Mouse (Mus musculus): Measurements from ENCODE around the gene Ubac1.

The Ubac1 gene

GRCm38 (mm10) chr2:26022626-26023025 lies 1.1 kb upstream of the Ubac1 start:
- no peak for DNase-seq

GRCm38 (mm10) chr2:26022258-26022565 lies 665 bp upstream of the Ubac1 start:
- DNase-seq, result peak in 1 of 2 experiments; percentile 54

GRCm38 (mm10) chr2:26020714-26021560 lies 610 bp downstream of the Ubac1 start:
- DNase-seq, result peak; percentile 36 to 73

GRCm38 (mm10) chr2:26019923-26020322 lies 1.6 kb downstream of the Ubac1 start:
- DNase-seq, result no peak

GRCm38 (mm10) chr2:26017326-26017725 lies 4.2 kb downstream of the Ubac1 start:
- DNase-seq, result no peak

- DNase-seq, result no peak
Measured at GRCm38 (mm10) chr2:26013674-26014073, 7.9 kb downstream of the Ubac1 start.

GRCm38 (mm10) chr2:26011420-26011819 lies 10.1 kb downstream of the Ubac1 start:
- no peak for DNase-seq

- DNase-seq, result peak in 1 of 2 experiments; percentile 36
Measured at GRCm38 (mm10) chr2:26002001-26002400, 19.5 kb downstream of the Ubac1 start.

GRCm38 (mm10) chr2:26001136-26001535 lies 20.4 kb downstream of the Ubac1 start:
- no peak for DNase-seq

- peak in 1 of 2 experiments; percentile 11 for DNase-seq
Measured at GRCm38 (mm10) chr2:25997716-25998115, 23.8 kb downstream of the Ubac1 start.

GRCm38 (mm10) chr2:25994791-25995190 lies 26.8 kb downstream of the Ubac1 start:
- no peak for DNase-seq

GRCm38 (mm10) chr2:25992285-25992684 lies 29.3 kb downstream of the Ubac1 start:
- DNase-seq, result no peak

GRCm38 (mm10) chr2:25989651-25990050 lies 31.9 kb downstream of the Ubac1 start:
- DNase-seq, result no peak

- DNase-seq, result no peak
Measured at GRCm38 (mm10) chr2:25987817-25988216, 33.7 kb downstream of the Ubac1 start.

GRCm38 (mm10) chr2:25986601-25987000 lies 34.9 kb downstream of the Ubac1 start:
- no peak for DNase-seq

GRCm38 (mm10) chr2:25983159-25983907 lies 38.2 kb downstream of the Ubac1 start, which contains the start of gene Camsap1:
Gene Camsap1, minus strand, starts transcription at chr2:25983282.
- DNase-seq, result peak; percentile 100

GRCm38 (mm10) chr2:25982426-25983091 lies 39.0 kb downstream of the Ubac1 start:
- DNase-seq, result peak in 1 of 2 experiments; percentile 68

GRCm38 (mm10) chr2:25982052-25982425 lies 39.5 kb downstream of the Ubac1 start:
- peak; percentile 65 to 80 for DNase-seq

- no peak for DNase-seq
Measured at GRCm38 (mm10) chr2:25978997-25979396, 42.5 kb downstream of the Ubac1 start.

- DNase-seq, result no peak
Measured at GRCm38 (mm10) chr2:25977587-25978239, 43.8 kb downstream of the Ubac1 start.

- DNase-seq, result no peak
Measured at GRCm38 (mm10) chr2:25975141-25975770, 46.3 kb downstream of the Ubac1 start.

- peak; percentile 30 to 43 for DNase-seq
Measured at GRCm38 (mm10) chr2:25970426-25970825, 51.1 kb downstream of the Ubac1 start.
